Mouse (Mus musculus): ENCODE measurements around the gene Capzb. TPM values are rescaled to one million over a fixed set of nuclear protein-coding genes. Genes with fewer than 3 reads are reported as not detected.

Gene Capzb
- total and polyA plus RNA-seq, 2 experiments from 2014 or later = 98.3 to 325 TPM

DNA sequence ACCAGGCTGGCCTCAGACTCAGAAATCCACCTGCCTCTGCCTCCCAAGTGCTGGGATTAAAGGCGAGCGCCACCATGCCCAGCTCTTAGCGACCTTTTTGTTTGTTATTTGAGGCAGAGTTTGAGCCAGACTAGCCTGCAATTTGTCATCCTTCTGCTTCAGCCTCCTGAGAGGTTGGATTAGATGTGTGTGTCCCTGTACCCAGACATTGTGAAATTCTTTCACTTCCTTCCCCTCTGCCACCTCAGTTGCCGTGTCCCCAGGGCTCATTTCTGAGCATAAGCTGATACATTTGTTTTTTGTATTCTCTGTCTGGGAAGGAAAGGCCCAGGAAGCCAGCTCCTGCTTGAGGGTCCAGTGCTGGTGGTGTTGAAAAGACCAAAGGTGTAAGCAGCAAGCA lies 148.1 kb downstream of the Capzb start:
- Histone ChIP-seq H3K9me3 (ENCODE audit: low read length) (no peaks in the 10 kb centered on the region), H3K36me3 (ENCODE audit: insufficient read depth) (peaks cover 8% of the 10 kb centered on the region; the same call in 1 of the 2 replicates), H3K27me3 (ENCODE audit: insufficient read depth, low read length) (no peaks in the 10 kb centered on the region), H3K4me2 (ENCODE audit: low read depth) (no peak overlapping the region), H3K4me1 (ENCODE audit: insufficient read depth) (no peaks in the 10 kb centered on the region), H3K27ac (ENCODE audit: low read depth, low read length) (no peak overlapping the region), H3K4me3 (ENCODE audit: low read depth, low read length) (no peak overlapping the region), H3K9ac (no peak overlapping the region)
- ATAC-seq (no peak), DNase-seq (no peak)
- no peak for TF ChIP-seq CTCF (IDR thresholded peaks at IDR 0.05; ENCODE audit: low read depth)
- 83% methylated on average over 4 of the region's 4 CpGs for WGBS

Small RNA genes within 50 kb of the gene (microRNA-seq; reads per million reads assigned to microRNA genes)
- gene Gm24245 (0.12 to 0.39 reads per million in 2 experiments), gene Gm25732 (0 to 0.12 reads per million in 2 experiments)

Other genes with a start within 250 kb of the Capzb start
- not detected in 2 replicates for gene Rnf186, start 225.8 kb upstream of the Capzb start, total RNA-seq (2014; rRNA removed)
- not detected in 2 replicates for gene Rnf186, start 225.8 kb upstream of the Capzb start, polyA plus RNA-seq (2015; fragmentation: Nextera tagmentation; extraction: Ambion mirVana)
- 1.5 and 4.0 TPM in 2 replicates for gene Tmco4, start 220.0 kb upstream of the Capzb start, total RNA-seq (2014; rRNA removed)
- gene Tmco4, start 220.0 kb upstream of the Capzb start, polyA plus RNA-seq (2015; fragmentation: Nextera tagmentation; extraction: Ambion mirVana) = 1.4 and 1.5 TPM in 2 replicates
- gene Htr6, start 117.3 kb upstream of the Capzb start, total RNA-seq (2014; rRNA removed) = 1.8 and 4.0 TPM in 2 replicates
- gene Htr6, start 117.3 kb upstream of the Capzb start, polyA plus RNA-seq (2015; fragmentation: Nextera tagmentation; extraction: Ambion mirVana) = 0.67 TPM in 2 replicates
- gene Nbl1, start 99.9 kb upstream of the Capzb start, total RNA-seq (2014; rRNA removed) = 41.7 and 57.6 TPM in 2 replicates
- gene Nbl1, start 99.9 kb upstream of the Capzb start, polyA plus RNA-seq (2015; fragmentation: Nextera tagmentation; extraction: Ambion mirVana) = 56.7 and 64.3 TPM in 2 replicates
- gene Minos1, start 61.8 kb upstream of the Capzb start, total RNA-seq (2014; rRNA removed) = 17.9 and 19.9 TPM in 2 replicates
- gene Minos1, start 61.8 kb upstream of the Capzb start, polyA plus RNA-seq (2015; fragmentation: Nextera tagmentation; extraction: Ambion mirVana) = 412 and 532 TPM in 2 replicates
- 14.2 and 15.3 TPM in 2 replicates for gene Pqlc2, start 117.8 kb downstream of the Capzb start, total RNA-seq (2014; rRNA removed)
- 10.0 and 12.1 TPM in 2 replicates for gene Pqlc2, start 117.8 kb downstream of the Capzb start, polyA plus RNA-seq (2015; fragmentation: Nextera tagmentation; extraction: Ambion mirVana)
- gene Akr7a5, start 117.8 kb downstream of the Capzb start, total RNA-seq (2014; rRNA removed) = 41.1 and 49.7 TPM in 2 replicates
- 58.1 and 60.6 TPM in 2 replicates for gene Akr7a5, start 117.8 kb downstream of the Capzb start, polyA plus RNA-seq (2015; fragmentation: Nextera tagmentation; extraction: Ambion mirVana)
- gene Mrto4, start 159.7 kb downstream of the Capzb start, total RNA-seq (2014; rRNA removed) = 53.7 and 69.6 TPM in 2 replicates
- gene Mrto4, start 159.7 kb downstream of the Capzb start, polyA plus RNA-seq (2015; fragmentation: Nextera tagmentation; extraction: Ambion mirVana) = 75.5 and 80.7 TPM in 2 replicates
- gene Emc1, start 159.7 kb downstream of the Capzb start, total RNA-seq (2014; rRNA removed) = 46.2 and 65.8 TPM in 2 replicates
- 33.2 and 41.4 TPM in 2 replicates for gene Emc1, start 159.7 kb downstream of the Capzb start, polyA plus RNA-seq (2015; fragmentation: Nextera tagmentation; extraction: Ambion mirVana)
- gene Ubr4, start 159.7 kb downstream of the Capzb start, total RNA-seq (2014; rRNA removed) = 89.6 and 106 TPM in 2 replicates
- 39.3 and 59.1 TPM in 2 replicates for gene Ubr4, start 159.7 kb downstream of the Capzb start, polyA plus RNA-seq (2015; fragmentation: Nextera tagmentation; extraction: Ambion mirVana)